Mouse (Mus musculus) testis, adult 2 months (tissue): ENCODE results near the gene Antxr1. TPM values are rescaled to one million over a fixed set of nuclear protein-coding genes. Genes with fewer than 3 reads are reported as not detected.

Source experiments
- H3K27ac ChIP-seq: fragments of 200-500 bp; 2 replicates; pipeline ENCODE4 v1.5.1; 2012; ENCODE audit warnings: low read depth, low read length; ENCODE audit not compliant: control insufficient read depth, insufficient read depth
- H3K27me3 ChIP-seq: fragments of 200-500 bp; 2 replicates; pipeline ENCODE4 v1.6.1; 2012; ENCODE audit warnings: mild to moderate bottlenecking, low read length, moderate library complexity; ENCODE audit not compliant: control insufficient read depth, insufficient read depth
- H3K36me3 ChIP-seq: fragments of 200-500 bp; 2 replicates; pipeline ENCODE4 v1.6.1; 2012; ENCODE audit warnings: mild to moderate bottlenecking, low read length; ENCODE audit not compliant: control insufficient read depth, insufficient read depth
- H3K4me1 ChIP-seq: fragments of 200-500 bp; 2 replicates; pipeline ENCODE4 v1.6.1; 2012; ENCODE audit warnings: low read length; ENCODE audit not compliant: control insufficient read depth, insufficient read depth
- H3K4me3 ChIP-seq: fragments of 200-500 bp; 2 replicates; pipeline ENCODE4 v1.5.1; 2012; ENCODE audit warnings: low read depth, mild to moderate bottlenecking, low read length, moderate library complexity, mixed read lengths; ENCODE audit not compliant: control insufficient read depth
- CTCF ChIP-seq: fragments of 200-500 bp; IDR thresholded peaks from 2 replicates; pipeline ENCODE4 v1.5.1; 2012; ENCODE audit warnings: low read depth, mild to moderate bottlenecking, inconsistent platforms, low read length, moderate library complexity; ENCODE audit not compliant: control insufficient read depth, insufficient read depth, insufficient replicate concordance
- POLR2A ChIP-seq: fragments of 200-500 bp; IDR thresholded peaks from 2 replicates; pipeline ENCODE4 v1.6.1; 2012; ENCODE audit warnings: low read depth, mild to moderate bottlenecking, inconsistent platforms, low read length, moderate library complexity; ENCODE audit not compliant: control insufficient read depth
- polyA plus RNA-seq: library from polyadenylated mRNA; depleted of rRNA; stranded (reverse); fragments of >200 nt; gene quantifications from 2 replicates; pipeline ENCODE4 v1.2.3, GENCODE M21; 2012

The Antxr1 gene
- polyA plus RNA-seq, 1 experiment: 0.62 TPM

DNA sequence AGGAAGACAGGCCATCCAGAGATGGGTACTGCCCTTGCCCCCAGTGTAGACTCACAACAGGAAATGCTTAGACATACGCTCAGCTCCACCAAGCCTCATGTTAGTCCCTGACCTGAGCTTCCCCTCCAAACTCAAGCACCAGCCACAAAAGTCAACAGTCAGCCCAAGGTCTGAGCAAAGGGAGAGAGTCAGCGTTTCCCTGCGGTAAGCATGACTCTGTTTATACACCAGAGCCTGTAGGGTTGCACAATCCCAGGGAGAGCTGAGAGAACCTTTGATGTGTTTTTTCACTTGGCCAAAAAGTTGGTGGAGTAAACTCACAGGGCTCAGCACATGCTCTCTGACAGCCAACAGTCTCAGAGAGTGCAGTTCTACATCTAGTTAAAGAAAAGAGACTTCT, 145.9 kb downstream of the Antxr1 start:
- no peaks in the 10 kb centered on the region for H3K36me3 ChIP-seq
- no peak for TF ChIP-seq CTCF
- no peak for TF ChIP-seq POLR2A
- H3K4me1 ChIP-seq: no peaks in the 10 kb centered on the region
- H3K4me3 ChIP-seq: no peak overlapping the region
- no peaks in the 10 kb centered on the region for H3K27me3 ChIP-seq
- H3K27ac ChIP-seq: no peak overlapping the region

DNA sequence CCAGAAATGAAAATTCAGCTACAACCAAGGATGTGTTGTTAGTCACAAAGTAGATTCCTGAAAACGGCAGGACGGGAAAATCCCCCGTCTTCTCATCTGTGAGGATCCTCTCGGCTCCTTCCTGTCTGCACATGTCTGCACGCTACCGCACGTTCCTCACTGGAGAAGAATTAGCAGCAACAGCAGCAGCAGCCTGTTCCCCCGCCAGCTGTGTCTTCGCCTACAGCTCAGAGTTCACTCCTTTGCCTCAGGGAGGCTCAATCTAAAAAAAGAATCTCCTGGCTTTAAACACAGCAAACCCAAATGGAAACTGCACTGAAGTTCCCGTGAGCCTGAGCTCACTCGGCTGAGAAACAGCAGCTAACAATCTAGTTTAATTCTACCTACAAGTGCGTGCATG, 148.6 kb downstream of the Antxr1 start:
- 0 out of 2 replicates have a peak overlapping the region, but pooled peaks have one; percentile 23 for H3K27ac ChIP-seq
- H3K36me3 ChIP-seq: no peaks in the 10 kb centered on the region
- TF ChIP-seq CTCF (no peak), POLR2A (no peak)
- no peak overlapping the region for H3K4me3 ChIP-seq
- H3K4me1 ChIP-seq: no peaks in the 10 kb centered on the region; the same call in 1 of the 2 replicates
- H3K27me3 ChIP-seq: no peaks in the 10 kb centered on the region

DNA sequence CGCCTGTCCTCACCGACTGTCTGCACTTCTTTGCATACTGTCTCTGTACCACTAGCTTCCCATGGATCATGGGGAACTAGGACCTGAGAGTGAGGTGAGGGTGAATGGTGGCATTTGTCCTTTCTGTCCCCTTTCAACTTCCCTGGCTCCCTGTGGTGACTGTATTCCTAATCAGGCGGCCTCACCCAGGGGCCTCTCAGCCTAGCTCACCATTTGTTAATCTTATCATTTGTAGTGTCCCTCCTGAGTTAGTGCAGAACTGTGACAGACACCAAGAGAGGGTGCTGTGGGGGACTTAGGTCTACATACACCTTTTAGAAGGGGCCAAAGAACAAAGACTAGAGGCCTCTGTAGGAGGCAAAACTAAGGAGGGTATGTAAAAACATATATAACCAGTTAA, 151.2 kb downstream of the Antxr1 start:
- no peak for TF ChIP-seq CTCF
- TF ChIP-seq POLR2A: no peak
- Histone ChIP-seq H3K36me3 (no peaks in the 10 kb centered on the region), H3K4me3 (no peak overlapping the region), H3K4me1 (no peaks in the 10 kb centered on the region; the same call in 1 of the 2 replicates), H3K27me3 (no peaks in the 10 kb centered on the region), H3K27ac (no peak overlapping the region)

DNA sequence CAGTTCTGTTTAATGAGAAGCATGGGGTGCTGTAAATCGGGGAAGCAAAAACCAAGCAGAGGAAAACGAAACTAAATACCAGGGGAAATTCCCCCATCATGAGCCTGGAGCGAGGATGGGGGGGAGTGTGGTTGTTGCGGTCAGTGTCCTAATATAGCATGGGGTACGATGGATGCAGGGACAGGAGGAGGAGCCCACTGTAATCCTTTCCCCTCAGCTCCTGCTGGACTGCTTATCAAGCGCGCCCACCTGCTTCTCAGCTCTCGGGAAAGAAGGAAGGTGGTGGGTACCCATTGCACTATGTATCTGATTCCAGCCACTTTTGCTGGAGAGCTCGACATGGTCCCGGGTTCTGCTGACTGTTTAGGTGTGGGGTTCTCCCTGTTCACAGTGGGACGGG, 151.6 kb downstream of the Antxr1 start:
- H3K4me1 ChIP-seq: no peaks in the 10 kb centered on the region; the same call in 1 of the 2 replicates
- H3K27ac ChIP-seq: no peak overlapping the region
- no peaks in the 10 kb centered on the region for H3K36me3 ChIP-seq
- no peak overlapping the region for H3K4me3 ChIP-seq
- H3K27me3 ChIP-seq: no peaks in the 10 kb centered on the region
- TF ChIP-seq POLR2A: no peak
- TF ChIP-seq CTCF: no peak

DNA sequence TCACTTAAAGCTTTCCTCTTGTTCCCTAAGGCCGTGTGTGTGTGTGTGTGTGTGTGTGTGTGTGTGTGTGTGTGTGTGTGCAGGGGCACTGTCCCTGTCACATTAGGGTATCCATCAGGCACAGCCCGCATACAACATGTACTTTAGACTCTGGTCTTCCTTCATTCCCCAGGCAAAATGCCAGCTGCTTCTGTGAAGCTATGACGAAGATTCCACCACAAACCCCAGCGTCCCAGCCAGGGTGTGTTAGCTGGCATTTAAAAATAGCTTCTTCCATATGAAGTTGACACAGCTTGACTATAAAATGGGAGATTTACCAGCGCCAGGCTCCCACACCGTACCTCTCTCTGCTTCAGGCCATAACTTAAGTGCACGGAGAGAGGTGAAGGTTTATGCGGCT, 152.5 kb downstream of the Antxr1 start:
- no peaks in the 10 kb centered on the region for H3K36me3 ChIP-seq
- H3K27ac ChIP-seq: no peak overlapping the region

DNA sequence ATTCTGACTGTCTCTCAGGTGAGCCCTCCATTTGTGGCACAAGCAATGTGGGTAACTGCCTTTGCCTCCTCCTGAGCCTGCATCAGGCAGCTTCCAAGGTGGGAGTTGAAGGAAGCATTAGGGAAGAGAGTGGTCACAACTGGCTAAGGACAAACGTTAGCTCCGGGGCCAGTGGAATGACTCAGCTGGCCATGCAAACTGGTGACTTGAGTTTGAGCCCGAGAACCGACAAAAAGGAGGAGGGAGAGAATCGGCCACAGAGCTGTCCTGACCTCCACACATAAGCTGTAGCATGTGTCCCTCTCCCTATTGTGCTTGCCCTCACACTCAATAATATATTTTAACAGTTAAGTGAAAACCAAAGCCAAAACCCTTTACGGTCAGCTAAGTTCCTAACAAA, 152.9 kb downstream of the Antxr1 start:
- Histone ChIP-seq H3K4me1 (no peaks in the 10 kb centered on the region; the same call in 1 of the 2 replicates), H3K4me3 (no peak overlapping the region), H3K27me3 (no peaks in the 10 kb centered on the region), H3K36me3 (no peaks in the 10 kb centered on the region), H3K27ac (no peak overlapping the region)
- TF ChIP-seq CTCF: no peak
- TF ChIP-seq POLR2A: no peak

More for the DNA sequence above, 152.5 kb downstream of the Antxr1 start:
- Histone ChIP-seq H3K4me3 (no peak overlapping the region), H3K4me1 (no peaks in the 10 kb centered on the region; the same call in 1 of the 2 replicates), H3K27me3 (no peaks in the 10 kb centered on the region)
- TF ChIP-seq POLR2A (no peak), CTCF (no peak)

DNA sequence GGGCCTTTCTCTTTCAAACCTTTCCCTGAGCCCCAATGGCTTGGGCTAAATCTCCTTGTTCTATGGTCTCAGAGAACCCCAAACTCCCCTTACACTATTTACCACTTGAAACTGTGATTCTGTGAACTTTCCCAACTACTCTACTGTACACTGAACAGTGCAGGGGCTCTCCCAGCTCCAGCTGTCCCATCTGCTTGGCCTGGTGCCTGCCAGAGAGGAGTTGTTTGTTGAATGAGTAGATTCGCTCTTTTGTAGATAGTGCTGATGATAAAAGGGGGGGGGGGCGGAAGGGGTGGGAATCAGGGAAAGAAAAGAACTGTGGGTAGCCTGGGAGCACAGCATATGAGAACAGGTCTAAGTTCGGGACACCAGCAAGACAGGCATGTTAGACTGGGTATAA, 164.2 kb downstream of the Antxr1 start:
- peak overlapping the region; percentile 63 for H3K27ac ChIP-seq
- peaks cover 6% of the 10 kb centered on the region for H3K4me1 ChIP-seq
- H3K27me3 ChIP-seq: no peaks in the 10 kb centered on the region
- TF ChIP-seq POLR2A (no peak), CTCF (no peak)
- no peak overlapping the region for H3K4me3 ChIP-seq
- no peaks in the 10 kb centered on the region for H3K36me3 ChIP-seq

DNA sequence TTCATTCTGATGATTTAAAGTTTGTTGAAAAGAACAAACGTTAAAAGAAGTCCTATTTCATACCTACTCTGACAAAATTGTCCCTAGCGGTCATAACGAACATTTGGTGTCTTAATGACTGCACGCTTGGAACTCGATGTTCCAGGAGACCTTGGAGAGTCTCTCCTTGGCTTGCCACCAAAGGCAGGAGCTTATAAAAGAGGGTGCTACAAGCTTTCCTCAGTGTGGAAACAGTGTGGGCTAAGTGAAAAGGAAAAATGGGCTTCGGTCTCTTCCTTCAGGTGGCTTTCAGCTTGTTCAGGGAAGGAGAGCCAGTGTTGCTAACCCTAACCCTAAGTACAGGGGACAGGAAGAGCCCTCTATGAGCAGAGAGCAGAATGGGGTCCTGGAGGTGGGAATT, 164.7 kb downstream of the Antxr1 start:
- H3K27ac ChIP-seq: peak overlapping the region; percentile 63
- TF ChIP-seq POLR2A (no peak), CTCF (no peak)
- H3K27me3 ChIP-seq: no peaks in the 10 kb centered on the region
- no peak overlapping the region for H3K4me3 ChIP-seq
- H3K4me1 ChIP-seq: peaks cover 6% of the 10 kb centered on the region
- no peaks in the 10 kb centered on the region for H3K36me3 ChIP-seq
